Mouse (Mus musculus) midbrain, embryonic 16.5 days (tissue): Measurements from ENCODE around the gene Camk1d. TPM values are rescaled to one million over a fixed set of nuclear protein-coding genes. Genes with fewer than 3 reads are reported as not detected.

Experiments
- ATAC-seq: fragments of 200-750 bp; cut with Nextera tagmentation; 2 replicates; pipeline ENCODE4 v1.8.0; 2017; ENCODE audit warnings: moderate TSS enrichment
- H3K27ac ChIP-seq: fragments of 300-500 bp; sonication (generic); 2 replicates; pipeline ENCODE4 v1.5.1; 2014; ENCODE audit warnings: mild to moderate bottlenecking, low read length, mixed read lengths
- H3K27me3 ChIP-seq: fragments of 300-500 bp; sonication (generic); 2 replicates; pipeline ENCODE4 v1.6.1; 2014; ENCODE audit warnings: low read depth, low read length, mixed read lengths; ENCODE audit not compliant: control insufficient read depth, insufficient read depth
- H3K36me3 ChIP-seq: fragments of 300-500 bp; sonication (generic); 2 replicates; pipeline ENCODE4 v1.6.1; 2014; ENCODE audit warnings: mild to moderate bottlenecking, low read length, moderate library complexity, mixed read lengths; ENCODE audit not compliant: control insufficient read depth, insufficient read depth
- H3K4me1 ChIP-seq: fragments of 300-500 bp; sonication (generic); 2 replicates; pipeline ENCODE4 v1.6.1; 2014; ENCODE audit warnings: mild to moderate bottlenecking, low read length, mixed read lengths; ENCODE audit not compliant: control insufficient read depth, insufficient read depth
- H3K4me2 ChIP-seq: fragments of 300-500 bp; sonication (generic); 2 replicates; pipeline ENCODE4 v1.6.1; 2014; ENCODE audit warnings: mild to moderate bottlenecking, low read length, mixed read lengths
- H3K4me3 ChIP-seq: fragments of 300-500 bp; sonication (generic); 2 replicates; pipeline ENCODE4 v1.5.1; 2014; ENCODE audit warnings: low read depth, mild to moderate bottlenecking, low read length, moderate library complexity, mixed read lengths
- H3K9ac ChIP-seq: fragments of 300-500 bp; sonication (generic); 2 replicates; pipeline ENCODE4 v1.6.1; 2014; ENCODE audit warnings: low read depth, low read length, mixed read lengths
- H3K9me3 ChIP-seq: fragments of 300-500 bp; sonication (generic); replicated peaks from 2 replicates; pipeline ENCODE4 v1.6.1; 2014; ENCODE audit warnings: mild to moderate bottlenecking, low read length, mixed read lengths; ENCODE audit not compliant: control insufficient read depth, poor library complexity, severe bottlenecking
- WGBS: fragments of 180-500 bp; shearing (Covaris S2); extraction: QIAGEN DNeasy Blood & Tissue Kit; methylation state at CpG from one replicate; pipeline ENCODE4 v1.1.7; 2014; 5-methylcytosine and 5-hydroxymethylcytosine counted together
- polyA plus RNA-seq: library from polyadenylated mRNA; unstranded; fragments of >200 nt; fragmentation: Nextera tagmentation; extraction: Ambion mirVana; gene quantifications from 2 replicates; pipeline ENCODE4 v1.2.1, GENCODE M21; 2015

The Camk1d gene
- polyA plus RNA-seq, 1 experiment from 2014 or later, result 7.7 TPM

DNA sequence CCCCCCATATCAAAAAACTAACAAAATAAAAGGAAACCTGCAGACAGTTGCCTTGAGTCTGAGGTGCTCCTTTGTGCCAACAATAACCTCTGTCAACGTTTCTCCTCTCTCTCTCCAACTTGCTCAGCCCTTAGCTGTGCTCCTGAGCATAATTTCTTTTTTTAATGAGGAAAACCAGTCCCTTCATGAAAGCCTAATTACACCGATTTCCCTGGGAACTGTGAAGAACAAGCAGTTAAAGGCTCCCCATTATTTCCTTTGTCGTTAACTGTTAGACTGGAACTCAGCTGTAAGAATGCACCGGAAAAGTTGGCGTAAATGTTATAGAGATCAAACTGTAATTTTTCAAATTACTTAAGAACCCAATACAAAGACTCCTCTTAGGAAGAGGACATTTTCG, 316.3 kb downstream of the Camk1d start:
- H3K36me3 ChIP-seq, result no peaks in the 10 kb centered on the region
- ATAC-seq, result no peak
- H3K9ac ChIP-seq, result no peak overlapping the region
- H3K4me1 ChIP-seq, result peaks cover 8% of the 10 kb centered on the region
- H3K27ac ChIP-seq, result 0 out of 2 replicates have a peak overlapping the region, but pooled peaks have one; percentile 41
- 52% methylated on average over 6 of the region's 6 CpGs for WGBS
- no peaks in the 10 kb centered on the region for H3K9me3 ChIP-seq
- no peak overlapping the region for H3K4me2 ChIP-seq
- no peak overlapping the region for H3K4me3 ChIP-seq
- H3K27me3 ChIP-seq, result no peaks in the 10 kb centered on the region

DNA sequence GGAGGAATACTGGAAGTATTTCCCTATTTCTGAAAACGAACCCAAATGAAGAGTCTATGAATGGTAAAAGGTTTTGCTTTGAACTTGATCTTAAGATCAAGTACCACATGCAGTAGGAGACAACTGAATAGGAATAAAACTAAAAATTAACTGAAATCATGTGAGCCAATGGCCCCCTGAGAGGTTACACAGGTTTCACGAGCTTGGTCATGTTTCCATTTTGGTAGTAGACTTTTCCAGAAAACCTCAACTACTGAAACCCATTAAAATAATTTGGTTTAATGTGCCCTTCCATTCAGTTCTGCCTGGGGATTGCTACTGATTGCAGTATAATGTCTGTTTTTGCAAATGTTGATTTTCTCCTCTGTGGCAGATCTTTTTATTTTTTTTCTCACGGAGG, 316.8 kb downstream of the Camk1d start:
- Histone ChIP-seq H3K36me3 (no peaks in the 10 kb centered on the region), H3K4me1 (peaks cover 8% of the 10 kb centered on the region), H3K9me3 (no peaks in the 10 kb centered on the region), H3K27ac (no peak overlapping the region), H3K4me3 (no peak overlapping the region), H3K4me2 (no peak overlapping the region), H3K9ac (no peak overlapping the region), H3K27me3 (no peaks in the 10 kb centered on the region)
- no peak for ATAC-seq
- 66% methylated on average over 3 of the region's 3 CpGs for WGBS

DNA sequence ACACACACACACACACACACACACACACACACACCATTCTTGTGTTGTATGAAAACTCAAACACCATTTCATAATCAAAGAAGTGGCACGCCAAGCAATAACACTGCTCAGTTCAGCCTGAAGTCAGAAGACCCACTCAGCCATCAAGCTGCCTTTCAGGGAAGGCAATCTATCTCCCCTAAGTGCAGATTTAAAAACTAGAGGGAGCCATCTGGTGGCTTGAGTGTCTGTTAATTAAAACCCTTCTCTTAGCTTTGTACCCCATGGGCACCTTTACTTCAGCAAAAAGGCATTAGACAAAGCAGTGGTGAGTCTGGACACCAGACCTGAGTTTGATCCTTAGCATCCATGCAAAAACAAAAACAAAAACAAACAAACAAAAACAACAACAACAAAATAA, 317.9 kb downstream of the Camk1d start:
- Histone ChIP-seq H3K9ac (no peak overlapping the region), H3K36me3 (no peaks in the 10 kb centered on the region), H3K27me3 (no peaks in the 10 kb centered on the region), H3K4me3 (no peak overlapping the region), H3K9me3 (no peaks in the 10 kb centered on the region), H3K27ac (no peak overlapping the region), H3K4me2 (no peak overlapping the region), H3K4me1 (peaks cover 8% of the 10 kb centered on the region)
- WGBS, result 41% methylated on average over 1 of the region's 1 CpGs
- ATAC-seq, result 0 out of 2 replicates have a peak, but pooled peaks have one; percentile 21

DNA sequence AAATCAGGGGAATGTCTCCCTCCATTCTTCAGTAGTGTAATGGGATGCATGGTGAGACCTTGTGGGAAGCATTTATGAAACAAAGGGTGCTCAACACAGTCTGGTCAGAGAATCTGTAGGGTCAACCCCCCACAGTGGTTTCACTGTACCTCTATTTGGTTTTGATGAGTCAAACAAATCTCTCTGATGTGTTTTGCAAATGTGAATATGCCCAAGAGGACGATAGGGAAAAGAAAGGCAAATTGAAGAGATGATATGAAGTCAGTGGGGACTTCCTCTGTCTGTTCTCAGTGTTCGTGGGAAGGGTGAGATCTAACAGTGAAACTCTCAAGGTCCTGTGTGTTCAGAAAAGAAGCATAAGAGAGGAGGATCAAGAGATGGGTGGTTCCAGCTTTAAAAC, 318.4 kb downstream of the Camk1d start:
- H3K4me1 ChIP-seq, result peaks cover 8% of the 10 kb centered on the region
- H3K9ac ChIP-seq, result no peak overlapping the region
- no peaks in the 10 kb centered on the region for H3K27me3 ChIP-seq
- ATAC-seq, result no peak
- no peak overlapping the region for H3K4me2 ChIP-seq
- 72% methylated on average over 2 of the region's 2 CpGs for WGBS
- H3K9me3 ChIP-seq, result no peaks in the 10 kb centered on the region
- no peak overlapping the region for H3K4me3 ChIP-seq
- H3K27ac ChIP-seq, result no peak overlapping the region
- H3K36me3 ChIP-seq, result no peaks in the 10 kb centered on the region

DNA sequence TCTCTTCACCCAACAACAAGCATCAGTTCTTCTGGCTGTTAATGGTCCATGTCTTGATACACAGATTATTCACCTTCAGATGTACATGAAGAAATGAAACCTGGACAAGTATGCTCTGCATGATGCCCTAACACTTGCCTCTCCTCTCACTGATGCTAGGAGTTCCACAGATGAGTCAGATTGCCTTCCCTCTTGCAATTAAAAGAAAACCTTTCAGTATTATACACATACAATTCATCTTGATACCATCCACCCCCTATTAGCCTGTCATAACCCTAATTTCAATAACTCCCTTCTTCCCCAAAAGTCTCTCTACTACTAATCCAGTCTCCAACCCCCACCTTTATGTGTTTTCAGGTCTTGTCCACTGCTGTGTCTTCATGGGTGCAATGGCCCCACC, 321.4 kb downstream of the Camk1d start:
- H3K4me2 ChIP-seq, result no peak overlapping the region
- no peaks in the 10 kb centered on the region for H3K27me3 ChIP-seq
- ATAC-seq, result no peak
- no peak overlapping the region for H3K9ac ChIP-seq
- no peak overlapping the region for H3K4me3 ChIP-seq
- no peaks in the 10 kb centered on the region for H3K36me3 ChIP-seq
- no peaks in the 10 kb centered on the region for H3K9me3 ChIP-seq
- no peak overlapping the region for H3K27ac ChIP-seq
- peaks cover 2% of the 10 kb centered on the region for H3K4me1 ChIP-seq

DNA sequence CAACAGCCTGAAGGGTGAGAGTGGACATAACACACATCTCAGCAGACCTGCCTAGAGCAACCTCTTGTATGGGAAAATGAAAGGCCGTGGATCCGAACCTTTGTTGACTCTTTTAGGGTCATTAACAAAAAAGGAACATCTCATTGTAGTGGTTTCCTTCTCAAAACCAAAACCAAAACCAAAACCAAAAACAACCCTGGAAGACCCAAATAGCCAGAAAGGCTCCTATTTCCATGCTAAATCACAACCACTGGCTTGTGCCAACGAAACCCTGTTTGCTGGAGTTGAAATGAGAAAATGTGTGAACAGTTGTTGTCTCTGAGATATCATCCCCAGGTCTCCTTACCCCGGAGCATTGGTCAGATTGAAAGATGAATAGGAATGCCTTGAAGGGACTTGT, 321.8 kb downstream of the Camk1d start:
- Histone ChIP-seq H3K9me3 (no peaks in the 10 kb centered on the region), H3K36me3 (no peaks in the 10 kb centered on the region), H3K4me2 (no peak overlapping the region), H3K27me3 (no peaks in the 10 kb centered on the region), H3K4me1 (no peaks in the 10 kb centered on the region; the same call in 1 of the 2 replicates), H3K4me3 (no peak overlapping the region), H3K9ac (no peak overlapping the region), H3K27ac (no peak overlapping the region)
- no peak for ATAC-seq
- 92% methylated on average over 4 of the region's 4 CpGs for WGBS

DNA sequence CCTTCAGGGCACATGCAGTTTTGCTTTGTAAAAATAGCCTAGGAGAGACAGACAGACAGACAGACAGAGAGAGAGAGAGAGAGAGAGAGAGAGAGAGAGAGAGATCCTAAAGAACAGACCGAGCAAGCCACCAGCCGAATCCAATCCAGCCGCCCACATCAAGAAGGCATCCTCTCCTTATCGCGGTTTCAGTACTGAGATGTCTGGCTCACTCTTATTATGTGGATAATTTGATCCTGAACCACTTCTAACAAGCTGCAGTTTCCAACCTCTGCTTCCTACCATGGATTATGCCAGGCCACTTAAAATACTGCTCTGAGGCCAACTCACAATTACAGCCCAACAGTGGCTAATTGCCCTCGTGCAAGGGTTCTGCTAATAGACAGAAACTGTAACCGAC, 325.9 kb downstream of the Camk1d start:
- H3K9ac ChIP-seq, result no peak overlapping the region
- no peak overlapping the region for H3K27ac ChIP-seq
- no peaks in the 10 kb centered on the region for H3K36me3 ChIP-seq
- H3K4me3 ChIP-seq, result no peak overlapping the region
- 90% methylated on average over 7 of the region's 7 CpGs for WGBS
- H3K4me1 ChIP-seq, result no peaks in the 10 kb centered on the region
- H3K9me3 ChIP-seq, result no peaks in the 10 kb centered on the region
- no peaks in the 10 kb centered on the region for H3K27me3 ChIP-seq
- H3K4me2 ChIP-seq, result no peak overlapping the region
- no peak for ATAC-seq

DNA sequence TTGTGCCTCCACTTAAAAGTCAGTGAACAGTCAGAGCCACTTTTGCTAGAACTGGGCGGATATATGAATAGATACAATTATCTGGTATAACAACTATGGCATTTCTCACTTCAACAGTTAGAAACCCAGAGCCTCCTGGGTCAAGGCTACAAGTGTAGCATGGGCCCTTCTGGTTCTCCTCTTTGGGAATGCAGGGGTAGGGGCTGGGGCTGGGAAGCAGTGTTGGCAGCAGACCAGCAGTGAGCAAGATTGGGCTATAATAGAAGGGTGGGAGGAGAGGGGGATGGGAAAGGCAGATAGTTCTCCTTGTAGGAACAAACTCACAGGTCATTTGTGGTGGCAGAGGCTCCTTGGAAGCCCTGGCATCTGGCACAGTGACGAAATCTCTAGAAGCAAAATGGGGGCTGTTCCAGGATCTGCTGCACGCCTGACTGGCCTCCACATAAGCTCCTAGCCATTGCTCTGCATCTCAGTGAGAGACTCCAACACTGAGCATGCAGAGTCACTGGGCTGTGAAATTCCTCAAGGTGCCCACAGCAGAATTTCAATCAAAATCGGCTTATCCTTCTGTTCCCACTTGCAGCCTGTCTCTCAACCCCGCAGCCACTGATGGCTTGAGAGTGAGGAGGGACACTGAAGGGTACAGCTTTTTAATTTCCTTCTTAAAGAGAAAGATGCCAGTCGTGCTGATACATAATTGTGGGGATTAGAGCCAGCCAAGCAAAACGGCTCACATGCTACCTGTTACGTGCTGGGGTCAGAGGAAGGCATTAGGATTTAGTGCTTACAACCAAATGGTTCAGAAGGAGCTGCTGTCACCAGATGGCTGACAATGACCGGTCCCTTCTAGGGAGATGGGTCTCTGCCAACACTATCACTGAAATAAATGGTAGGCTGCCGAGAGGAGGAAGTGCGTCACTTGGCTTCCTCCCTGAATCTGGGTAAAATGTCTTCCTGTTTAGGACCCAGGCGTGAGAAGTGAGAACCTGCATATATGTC, 332.3 kb downstream of the Camk1d start:
- ATAC-seq, result peak; percentile 47
- H3K9ac ChIP-seq, result no peak overlapping the region
- H3K9me3 ChIP-seq, result no peaks in the 10 kb centered on the region
- no peaks in the 10 kb centered on the region for H3K36me3 ChIP-seq
- peak overlapping the region; percentile 59 for H3K27ac ChIP-seq
- WGBS, result 31% methylated on average over 12 of the region's 12 CpGs
- H3K4me3 ChIP-seq, result no peak overlapping the region
- no peaks in the 10 kb centered on the region for H3K27me3 ChIP-seq
- H3K4me1 ChIP-seq, result peaks cover 17% of the 10 kb centered on the region
- no peak overlapping the region for H3K4me2 ChIP-seq

DNA sequence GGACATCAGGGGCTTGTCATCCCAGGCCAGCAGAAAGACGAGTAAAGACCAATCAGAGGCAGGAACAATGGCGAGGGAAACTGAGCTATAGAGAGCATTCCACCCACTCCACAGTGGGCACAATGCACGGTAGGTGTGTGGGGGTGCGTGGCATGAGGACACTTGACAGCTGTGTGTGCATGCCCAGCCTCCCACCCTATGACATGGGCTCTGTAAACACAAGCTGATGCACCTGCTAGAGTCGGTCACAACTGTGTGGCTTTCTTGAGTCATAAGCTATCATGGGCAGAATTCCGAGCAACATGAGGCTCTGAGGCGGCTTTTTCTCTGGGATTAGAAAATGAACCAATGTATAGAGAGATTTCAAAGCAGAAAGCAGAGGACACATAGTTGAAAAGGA, 333.3 kb downstream of the Camk1d start:
- no peak overlapping the region for H3K9ac ChIP-seq
- H3K4me1 ChIP-seq, result peaks cover 20% of the 10 kb centered on the region
- H3K4me3 ChIP-seq, result no peak overlapping the region
- no peaks in the 10 kb centered on the region for H3K9me3 ChIP-seq
- H3K36me3 ChIP-seq, result no peaks in the 10 kb centered on the region
- WGBS, result 69% methylated on average over 7 of the region's 7 CpGs
- no peaks in the 10 kb centered on the region for H3K27me3 ChIP-seq
- H3K4me2 ChIP-seq, result no peak overlapping the region
- no peak overlapping the region for H3K27ac ChIP-seq
- ATAC-seq, result no peak
